Mouse (Mus musculus) forebrain, embryonic 10.5 days (tissue): ENCODE measurements at regions not wholly inside any gene's neighbourhood (a gene's known extent, or its start where the extent isn't known, plus 50 kb on each side); places are given as distances from the start of the nearest gene placed in this dataset.

Experiments used
- DNase-seq: peaks from one replicate; pipeline ENCODE4 v3.0.0-alpha.2; 2017; ENCODE audit warnings: low spot score; ENCODE audit errors: extremely low spot score
- H3K27ac ChIP-seq: fragments of 300-500 bp; sonication (generic); 2 replicates; pipeline ENCODE4 v1.5.1; 2016; ENCODE audit warnings: mild to moderate bottlenecking
- H3K27me3 ChIP-seq: fragments of 300-500 bp; sonication (generic); 2 replicates; pipeline ENCODE4 v1.6.1; 2016; ENCODE audit warnings: mild to moderate bottlenecking; ENCODE audit not compliant: poor library complexity, severe bottlenecking
- H3K36me3 ChIP-seq: fragments of 300-500 bp; sonication (generic); replicated peaks from 2 replicates; pipeline ENCODE4 v1.6.1; 2016; ENCODE audit warnings: mild to moderate bottlenecking, moderate library complexity
- H3K4me1 ChIP-seq: fragments of 300-500 bp; sonication (generic); 2 replicates; pipeline ENCODE4 v1.6.1; 2016
- H3K4me3 ChIP-seq: fragments of 300-500 bp; sonication (generic); 2 replicates; pipeline ENCODE4 v1.5.1; 2016; ENCODE audit warnings: mild to moderate bottlenecking, moderate library complexity
- H3K9me3 ChIP-seq: fragments of 300-500 bp; sonication (generic); 2 replicates; pipeline ENCODE4 v1.6.1; 2016; ENCODE audit warnings: mild to moderate bottlenecking, moderate library complexity
- WGBS: fragments of 180-500 bp; shearing (Covaris S2); methylation state at CpG from one replicate; pipeline ENCODE4 v1.1.7; 2016; 5-methylcytosine and 5-hydroxymethylcytosine counted together

GRCm38 (mm10) chrX:99530511-99530910, 59.4 kb upstream of the Pja1 start:
- WGBS = 77% methylated on average over 7 of the region's 7 CpGs
- H3K27me3 ChIP-seq = peaks cover 100% of the 10 kb centered on the region

GRCm38 (mm10) chrX:99523306-99523705, 52.2 kb upstream of the Pja1 start:
- Histone ChIP-seq H3K27ac (peak overlapping the region; percentile 75), H3K27me3 (peaks cover 100% of the 10 kb centered on the region), H3K4me3 (no peak overlapping the region), H3K9me3 (no peaks in the 10 kb centered on the region), H3K36me3 (no peaks in the 10 kb centered on the region), H3K4me1 (peaks cover 53% of the 10 kb centered on the region)
- 41% methylated on average over 6 of the region's 6 CpGs for WGBS
- no peak for DNase-seq

More at GRCm38 (mm10) chrX:99530511-99530910, 59.4 kb upstream of the Pja1 start:
- H3K9me3 ChIP-seq = no peaks in the 10 kb centered on the region
- H3K36me3 ChIP-seq = no peaks in the 10 kb centered on the region
- H3K4me3 ChIP-seq = no peak overlapping the region
- H3K27ac ChIP-seq = no peak overlapping the region
- no peaks in the 10 kb centered on the region; the same call in 1 of the 2 replicates for H3K4me1 ChIP-seq
- no peak for DNase-seq

- peaks cover 58% of the 10 kb centered on the region for H3K4me1 ChIP-seq
- no peak overlapping the region for H3K4me3 ChIP-seq
- 18% methylated on average over 5 of the region's 5 CpGs for WGBS
These were observed 51.8 kb upstream of the Pja1 start for GRCm38 (mm10) chrX:99522830-99523229.

GRCm38 (mm10) chrX:99522289-99522688, 51.2 kb upstream of the Pja1 start:
- Histone ChIP-seq H3K9me3 (no peaks in the 10 kb centered on the region), H3K36me3 (no peaks in the 10 kb centered on the region), H3K27ac (peak overlapping the region; percentile 75), H3K27me3 (peaks cover 100% of the 10 kb centered on the region), H3K4me1 (peaks cover 64% of the 10 kb centered on the region), H3K4me3 (no peak overlapping the region)
- peak; percentile 68 for DNase-seq
- 29% methylated on average over 11 of the region's 11 CpGs for WGBS

More at GRCm38 (mm10) chrX:99522830-99523229, 51.8 kb upstream of the Pja1 start:
- no peaks in the 10 kb centered on the region for H3K9me3 ChIP-seq
- H3K36me3 ChIP-seq = no peaks in the 10 kb centered on the region
- peak overlapping the region; percentile 75 for H3K27ac ChIP-seq
- DNase-seq = peak; percentile 75
- peaks cover 100% of the 10 kb centered on the region for H3K27me3 ChIP-seq

- no peaks in the 10 kb centered on the region for H3K9me3 ChIP-seq
- H3K4me3 ChIP-seq = no peak overlapping the region
- peak overlapping the region; percentile 75 for H3K27ac ChIP-seq
- peaks cover 100% of the 10 kb centered on the region for H3K27me3 ChIP-seq
- no peak for DNase-seq
- peaks cover 68% of the 10 kb centered on the region for H3K4me1 ChIP-seq
- no peaks in the 10 kb centered on the region for H3K36me3 ChIP-seq
- 26% methylated on average over 7 of the region's 7 CpGs for WGBS
These were observed 50.8 kb upstream of the Pja1 start for GRCm38 (mm10) chrX:99521866-99522265.
